Mouse (Mus musculus): ENCODE data around the gene Bdh2. TPM values are rescaled to one million over a fixed set of nuclear protein-coding genes. Genes with fewer than 3 reads are reported as not detected.

The Bdh2 gene
- total RNA-seq (2021) = 1 to 10 TPM; 1.6 to 2.2 TPM

- peak; percentile 70 for DNase-seq
Observed at GRCm38 (mm10) chr3:135280669-135281415, at the start of gene Bdh2. Bdh2 (plus strand) TSS chr3:135281221.

GRCm38 (mm10) chr3:135232058-135232457 is 49.0 kb upstream of the Bdh2 start:
- intact Hi-C loops (cut with DNase I) = no loop called here
- no peak for DNase-seq

More at GRCm38 (mm10) chr3:135280669-135281415, at the start of gene Bdh2:
- intact Hi-C loops (cut with DNase I) = no loop called here

DNA sequence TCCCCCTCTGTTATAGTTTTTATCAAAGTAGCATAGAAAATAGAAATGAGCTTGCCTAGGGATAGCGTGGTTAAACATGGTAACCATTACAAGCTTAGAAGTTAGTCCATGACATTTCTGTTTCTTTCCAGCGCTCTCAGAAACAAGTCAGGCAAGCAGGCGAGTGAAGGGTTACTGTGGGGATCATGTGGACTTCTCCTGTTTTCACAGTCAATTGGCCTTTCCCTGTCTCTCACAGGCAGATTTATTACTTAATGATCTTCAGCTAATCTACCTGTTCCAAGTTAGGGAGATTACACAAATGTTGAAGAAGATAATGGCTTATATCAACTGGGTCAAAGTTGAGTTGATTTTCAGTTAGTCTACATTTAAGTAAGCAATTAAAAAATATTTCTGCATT is 48.6 kb upstream of the Bdh2 start:
- intact Hi-C loops (cut with DNase I) = no loop called here
- no peak for DNase-seq

DNA sequence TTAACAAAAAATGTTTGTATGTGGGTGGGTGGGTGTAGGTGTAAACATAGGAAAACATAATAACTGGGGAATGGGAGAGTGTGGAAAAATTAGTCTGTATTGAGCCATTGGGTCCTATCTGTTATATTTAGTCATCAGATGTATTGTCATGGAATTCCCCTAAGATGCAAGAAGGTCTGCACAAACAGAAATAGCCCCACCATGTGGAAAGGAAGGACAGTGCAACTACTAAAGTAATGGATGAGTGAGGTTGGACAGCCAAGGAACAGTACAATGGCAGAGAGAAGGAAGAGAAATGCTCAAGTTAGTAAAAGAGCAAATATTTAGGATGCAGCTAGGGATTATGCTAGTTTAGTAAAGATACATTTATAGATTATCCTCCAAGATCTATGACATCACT is 35.3 kb upstream of the Bdh2 start:
- intact Hi-C loops (cut with DNase I) = no loop called here
- no peak for DNase-seq

GRCm38 (mm10) chr3:135246828-135247227 is 34.2 kb upstream of the Bdh2 start:
- intact Hi-C loops (cut with DNase I) = no loop called here
- DNase-seq = no peak

DNA sequence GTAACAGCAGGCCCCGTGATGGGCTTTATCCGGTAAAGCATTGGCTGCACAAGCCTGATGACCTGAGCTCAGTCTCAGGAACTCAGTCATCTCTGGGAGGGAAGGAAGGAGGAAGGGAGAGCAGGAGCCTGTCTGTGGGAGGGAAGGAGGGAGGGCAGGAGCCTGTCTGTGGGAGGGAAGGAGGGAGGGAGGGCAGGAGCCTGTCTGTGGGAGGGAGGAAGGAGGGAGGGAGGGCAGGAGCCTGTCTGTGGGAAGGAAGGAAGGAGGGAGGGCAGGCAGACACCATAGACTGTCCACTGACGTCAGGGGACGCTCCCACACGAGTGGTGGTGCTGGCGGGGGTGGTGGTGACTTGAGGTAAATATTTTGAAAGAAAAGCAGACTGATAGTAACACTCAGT is 31.9 kb upstream of the Bdh2 start:
- intact Hi-C loops (cut with DNase I) = no loop called here
- DNase-seq = no peak

DNA sequence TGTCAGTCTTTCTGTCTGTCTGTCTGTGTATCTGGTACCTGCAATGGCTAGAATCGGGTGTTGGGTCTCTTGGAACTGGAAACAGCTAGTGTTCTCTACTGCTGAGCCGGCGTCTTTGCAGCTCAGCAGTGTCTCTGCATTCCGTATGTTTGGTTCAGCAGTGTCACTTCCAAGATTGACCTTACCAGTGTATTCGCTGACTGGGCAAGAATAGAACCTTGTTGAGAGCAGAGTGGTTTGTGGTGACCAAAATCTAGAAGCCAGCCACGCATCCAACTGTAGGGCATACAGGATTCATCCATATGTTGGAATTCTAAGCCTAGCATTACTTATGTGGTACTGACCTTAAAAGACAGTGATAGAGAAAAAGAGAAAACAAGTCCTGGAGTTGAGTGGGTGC is 29.2 kb upstream of the Bdh2 start:
- intact Hi-C loops (cut with DNase I) = no loop called here
- no peak for DNase-seq

DNA sequence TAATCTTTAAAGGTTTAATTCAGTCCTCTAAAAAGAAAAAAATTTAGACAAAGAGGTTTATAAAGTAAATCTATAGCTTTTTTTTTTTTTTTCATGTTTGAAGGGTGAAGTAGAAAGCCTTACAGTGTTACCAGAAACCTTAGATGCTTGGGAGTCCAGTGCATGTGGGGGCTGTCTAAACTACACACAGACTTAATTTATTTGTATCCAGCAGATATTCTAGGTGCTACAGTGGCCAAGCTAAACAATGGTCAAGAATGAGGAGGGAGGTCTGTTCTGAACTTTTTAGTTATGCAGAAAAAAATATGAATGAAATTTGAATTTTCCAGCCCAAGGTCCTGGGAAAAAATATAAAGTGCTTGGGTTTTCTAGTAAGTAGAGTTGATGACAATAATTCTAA is 26.2 kb upstream of the Bdh2 start:
- DNase-seq = no peak
- intact Hi-C loops (cut with DNase I) = no loop called here

GRCm38 (mm10) chr3:135258919-135259318 is 22.1 kb upstream of the Bdh2 start:
- DNase-seq = no peak
- intact Hi-C loops (cut with DNase I) = no loop called here

DNA sequence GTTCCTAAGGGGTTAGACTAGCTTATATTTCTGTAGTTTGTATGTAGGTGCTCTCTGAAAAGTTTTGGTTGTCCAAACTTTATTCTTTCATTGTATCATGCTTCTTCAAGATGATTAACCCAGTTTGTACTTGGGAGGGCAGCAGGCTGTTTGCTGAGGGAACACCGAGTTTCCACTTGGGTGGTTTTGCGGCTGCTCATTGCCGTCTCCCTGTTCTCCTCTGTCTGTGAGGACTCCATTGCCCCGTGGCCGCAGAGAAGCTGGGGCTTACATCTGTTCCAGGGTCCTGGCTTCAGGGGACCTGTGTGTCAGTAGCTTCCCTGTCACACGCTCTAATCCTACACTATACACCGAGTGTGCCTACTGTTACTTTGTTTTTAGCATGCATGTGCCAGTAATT is 20.8 kb upstream of the Bdh2 start:
- DNase-seq = no peak
- intact Hi-C loops (cut with DNase I) = no loop called here

DNA sequence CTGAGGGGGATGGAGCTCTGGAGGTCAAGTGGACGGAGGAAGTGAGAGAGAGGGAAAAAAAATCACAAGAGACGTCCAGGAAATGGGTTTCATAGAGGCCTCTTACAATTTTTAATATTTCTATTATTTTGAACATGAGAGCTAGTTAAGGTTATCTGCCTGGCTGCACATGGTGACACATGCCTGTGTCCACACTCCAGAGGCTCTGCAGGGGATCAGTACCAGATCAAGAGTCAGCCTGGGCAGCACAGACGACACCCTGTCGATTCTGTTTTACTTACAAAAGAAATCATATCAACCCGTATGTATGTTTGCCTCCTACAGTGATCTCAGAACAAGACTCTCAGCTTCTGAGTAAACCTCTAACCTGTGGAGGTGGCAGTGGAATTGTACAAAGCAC is 12.4 kb upstream of the Bdh2 start:
- no peak for DNase-seq
- intact Hi-C loops (cut with DNase I) = no loop called here

DNA sequence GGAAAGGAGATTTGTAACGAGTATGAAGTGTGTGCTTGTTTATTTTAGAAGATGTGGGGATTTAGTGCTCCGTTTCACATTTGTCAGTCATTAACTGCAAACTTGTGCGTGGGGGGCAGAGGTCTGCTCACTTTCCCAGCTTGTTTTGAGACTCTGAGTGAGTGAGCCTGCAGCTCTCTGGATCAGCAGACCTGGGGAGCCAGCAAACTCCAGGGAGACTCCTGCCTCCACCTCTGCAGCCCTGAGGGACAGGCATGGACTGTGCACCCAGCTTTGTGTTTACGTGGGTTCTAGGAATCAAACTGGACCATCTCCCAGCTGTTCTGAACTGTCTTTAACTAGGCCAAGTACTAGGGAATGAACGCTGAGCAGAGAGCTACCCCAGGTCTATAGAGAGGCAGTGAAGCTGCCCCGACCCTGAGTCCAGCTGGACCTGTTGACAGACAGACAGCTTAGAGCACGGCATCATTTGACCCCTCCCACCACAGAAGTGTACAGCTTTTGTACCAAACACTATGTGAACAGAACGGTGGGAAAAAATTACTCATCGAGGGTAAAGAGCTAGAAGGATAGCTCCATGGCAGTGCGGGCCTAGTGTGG is 11.5 kb upstream of the Bdh2 start:
- DNase-seq = no peak
- intact Hi-C loops (cut with DNase I) = no loop called here

GRCm38 (mm10) chr3:135272627-135273026 is 8.4 kb upstream of the Bdh2 start:
- DNase-seq = peak; percentile 20
- intact Hi-C loops (cut with DNase I) = no loop called here

DNA sequence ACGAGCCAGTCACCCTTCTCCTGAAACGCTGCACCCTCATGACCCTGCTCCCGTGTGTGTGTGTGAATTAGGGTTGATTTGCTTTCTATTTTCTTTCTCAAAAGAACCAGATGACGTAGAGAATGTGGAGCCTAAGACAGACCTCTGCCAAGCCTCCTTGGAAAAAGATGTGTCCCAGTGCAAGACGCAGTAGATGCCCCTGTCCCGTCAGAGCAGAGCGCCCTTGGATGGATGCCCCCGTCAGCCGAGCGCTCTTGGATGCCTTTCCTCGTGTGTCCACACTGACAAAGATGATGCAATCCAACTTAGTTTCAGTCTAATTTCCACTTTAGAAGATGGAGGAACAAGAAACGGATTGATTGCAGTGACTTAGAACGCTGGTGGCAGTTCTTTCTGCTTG is 8.0 kb upstream of the Bdh2 start:
- intact Hi-C loops (cut with DNase I) = no loop called here
- no peak for DNase-seq

- no peak for DNase-seq
- intact Hi-C loops (cut with DNase I) = no loop called here
Observed at GRCm38 (mm10) chr3:135280160-135280559, 861 bp upstream of the Bdh2 start.

DNA sequence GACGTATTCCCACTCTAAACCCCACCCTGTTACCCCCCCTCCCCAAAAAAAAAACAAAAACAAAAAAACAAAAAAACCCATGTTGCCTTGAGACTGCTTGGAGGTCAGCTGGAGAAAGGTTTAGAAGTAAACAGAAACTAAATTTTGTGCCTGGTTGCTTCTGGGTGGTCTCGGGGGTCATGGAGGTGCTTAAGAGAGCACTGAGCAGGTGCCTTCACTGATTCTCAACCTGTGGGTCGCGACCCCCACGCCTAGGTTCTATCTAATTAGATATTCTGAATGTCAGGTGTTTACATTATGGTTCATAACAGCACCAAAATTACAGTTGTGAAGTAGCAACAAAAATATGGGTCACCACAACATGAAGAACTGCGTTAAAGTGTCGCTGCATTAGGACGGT is 680 bp downstream of the Bdh2 start:
- intact Hi-C loops (cut with DNase I) = no loop called here

DNA sequence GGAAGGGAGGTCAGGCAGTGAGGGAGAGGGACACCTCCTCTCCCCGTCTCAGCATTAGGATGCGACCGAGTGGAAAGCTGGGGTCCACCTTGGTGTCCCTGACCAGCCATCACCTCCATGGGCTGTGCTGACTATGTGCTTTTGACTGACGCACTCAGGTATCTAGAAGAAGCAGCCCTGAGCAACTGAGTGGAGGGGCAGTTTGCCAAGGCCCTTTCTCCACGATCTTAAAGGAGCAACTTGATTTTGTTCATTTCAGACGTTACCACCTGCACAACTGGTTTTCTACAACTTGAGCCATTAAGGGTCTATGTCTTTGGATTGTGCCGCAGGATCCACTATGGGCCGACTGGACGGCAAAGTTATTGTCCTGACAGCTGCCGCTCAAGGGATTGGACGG is 4.2 kb downstream of the Bdh2 start:
- intact Hi-C loops (cut with DNase I) = no loop called here

More for the DNA sequence above, 680 bp downstream of the Bdh2 start:
- no peak for DNase-seq

DNA sequence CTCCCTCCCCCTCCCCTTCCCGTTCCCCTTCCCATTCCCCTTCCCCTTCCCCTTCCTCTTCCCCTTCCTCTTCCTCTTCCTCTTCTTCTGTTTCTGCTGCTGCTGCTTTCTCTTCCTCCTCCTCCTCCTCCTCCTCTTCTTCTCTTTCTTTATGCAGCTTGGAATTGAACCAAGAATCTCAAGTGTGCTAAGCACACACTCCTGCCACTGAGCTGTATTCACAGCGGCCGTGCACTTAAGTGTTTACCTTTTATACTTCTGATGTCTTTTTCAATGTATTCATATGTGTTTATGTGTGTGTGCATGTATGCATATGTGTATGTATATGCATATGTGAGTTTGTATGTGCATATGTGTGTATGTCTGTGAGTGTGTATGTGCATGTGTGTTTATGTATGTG is 4.8 kb downstream of the Bdh2 start:
- no peak for DNase-seq

More for the DNA sequence above, 4.2 kb downstream of the Bdh2 start:
- no peak for DNase-seq

GRCm38 (mm10) chr3:135288138-135288750 is 7.2 kb downstream of the Bdh2 start:
- intact Hi-C loops (cut with DNase I) = no loop called here
- DNase-seq = no peak

More for the DNA sequence above, 4.8 kb downstream of the Bdh2 start:
- intact Hi-C loops (cut with DNase I) = no loop called here

DNA sequence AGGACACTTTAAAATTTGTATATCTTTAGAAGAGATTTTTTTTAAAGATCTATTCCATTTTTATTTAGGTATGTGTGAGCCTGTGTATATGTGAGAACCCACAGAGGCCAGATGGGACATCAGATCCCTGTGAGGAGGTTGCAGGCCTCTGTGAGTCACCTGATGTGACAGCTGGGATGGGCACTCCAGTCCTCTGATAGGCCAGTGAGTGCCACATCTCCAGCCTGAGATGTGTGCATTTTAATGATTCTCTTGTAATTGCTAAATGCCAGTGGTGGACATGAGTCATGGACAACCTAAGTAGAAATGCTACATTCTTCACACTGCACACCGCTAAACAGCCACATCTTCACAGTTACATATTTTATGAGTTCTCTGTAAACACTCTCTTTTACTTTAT is 8.1 kb downstream of the Bdh2 start:
- DNase-seq = no peak
- intact Hi-C loops (cut with DNase I) = no loop called here

DNA sequence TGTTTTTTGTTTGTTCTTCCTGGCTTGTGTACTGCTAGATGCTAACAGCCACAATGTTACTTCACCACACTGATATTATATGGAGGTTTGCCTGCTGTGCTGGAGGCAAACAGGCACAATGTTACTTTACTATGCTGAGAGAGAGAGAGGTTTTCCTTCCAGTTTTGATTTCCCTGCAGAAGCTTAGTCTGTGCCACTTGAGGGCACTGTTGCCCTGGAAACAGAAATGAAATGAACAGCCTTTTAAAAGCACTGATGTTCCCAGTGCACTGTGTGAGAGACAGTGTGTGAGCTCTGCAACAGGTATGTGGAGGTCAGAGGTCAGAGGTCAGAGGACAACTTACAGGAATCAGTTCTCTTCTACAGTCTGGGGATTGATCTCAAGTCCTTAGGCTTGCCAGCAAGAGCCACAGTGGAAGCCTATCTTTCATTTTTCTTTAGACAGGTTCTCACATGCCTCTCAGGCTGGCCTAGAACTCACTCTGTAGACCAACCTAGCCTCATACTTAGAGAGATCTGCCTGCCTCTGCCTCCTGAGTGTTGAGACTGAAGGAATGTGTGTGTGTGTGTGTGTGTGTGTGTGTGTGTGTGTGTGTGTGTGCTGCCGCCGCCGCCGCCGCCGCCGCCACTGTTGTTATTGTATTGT is 9.4 kb downstream of the Bdh2 start:
- intact Hi-C loops (cut with DNase I) = loop anchor here (5.0 kb wide), 2 partner anchors 112 to 442 kb away; no protein-coding TSS in a partner anchor
- peak; percentile 51 for DNase-seq

All from left cerebral cortex, postnatal 4 days (tissue).